Mouse (Mus musculus): ENCODE results near the gene Wasf1. TPM values are rescaled to one million over a fixed set of nuclear protein-coding genes. Genes with fewer than 3 reads are reported as not detected.

Gene Wasf1
- polyA plus RNA-seq (2012; rRNA removed), result 0.68 and 0.91 TPM in 2 replicates

- under 1% methylated on average over 44 of the region's 44 CpGs for WGBS
- peak; percentile 89 for DNase-seq (ENCODE audit: low read depth, low spot score)
Measured at GRCm38 (mm10) chr10:40882831-40883643, at the start of gene Wasf1, which contains the start of gene Cdc40. Gene Wasf1 (plus strand): TSS chr10:40883475. Gene Cdc40 (minus strand): TSS chr10:40883311.

GRCm38 (mm10) chr10:40840086-40840485, 43.2 kb upstream of the Wasf1 start:
- no peak for DNase-seq (ENCODE audit: low read depth, low spot score)
- 79% methylated on average over 5 of the region's 5 CpGs for WGBS

- WGBS, result 90% methylated on average over 5 of the region's 5 CpGs
- no peak for DNase-seq (ENCODE audit: low read depth, low spot score)
Measured at GRCm38 (mm10) chr10:40843841-40844240, 39.4 kb upstream of the Wasf1 start.

GRCm38 (mm10) chr10:40844546-40844945, 38.7 kb upstream of the Wasf1 start:
- 87% methylated on average over 10 of the region's 10 CpGs for WGBS

GRCm38 (mm10) chr10:40845626-40846025, 37.6 kb upstream of the Wasf1 start:
- DNase-seq (ENCODE audit: low read depth, low spot score), result no peak
- WGBS, result 83% methylated on average over 6 of the region's 6 CpGs

More at GRCm38 (mm10) chr10:40844546-40844945, 38.7 kb upstream of the Wasf1 start:
- DNase-seq (ENCODE audit: low read depth, low spot score), result no peak

GRCm38 (mm10) chr10:40847176-40847874, 36.0 kb upstream of the Wasf1 start:
- DNase-seq (ENCODE audit: low read depth, low spot score), result no peak
- 88% methylated on average over 10 of the region's 10 CpGs for WGBS

- 70% methylated on average over 2 of the region's 2 CpGs for WGBS
- DNase-seq (ENCODE audit: low read depth, low spot score), result no peak
Measured at GRCm38 (mm10) chr10:40850644-40851043, 32.6 kb upstream of the Wasf1 start.

- no peak for DNase-seq (ENCODE audit: low read depth, low spot score)
Measured at GRCm38 (mm10) chr10:40851138-40851537, 32.1 kb upstream of the Wasf1 start.

- 65% methylated on average over 2 of the region's 2 CpGs for WGBS
- DNase-seq (ENCODE audit: low read depth, low spot score), result no peak
Measured at GRCm38 (mm10) chr10:40855616-40856015, 27.7 kb upstream of the Wasf1 start.

GRCm38 (mm10) chr10:40856703-40857102, 26.6 kb upstream of the Wasf1 start:
- WGBS, result 93% methylated on average over 7 of the region's 7 CpGs
- DNase-seq (ENCODE audit: low read depth, low spot score), result no peak

- no peak for DNase-seq (ENCODE audit: low read depth, low spot score)
- WGBS, result 71% methylated on average over 8 of the region's 8 CpGs
Measured at GRCm38 (mm10) chr10:40857599-40857998, 25.7 kb upstream of the Wasf1 start.

- WGBS, result 88% methylated on average over 2 of the region's 2 CpGs
- DNase-seq (ENCODE audit: low read depth, low spot score), result no peak
Measured at GRCm38 (mm10) chr10:40868081-40868480, 15.2 kb upstream of the Wasf1 start.

GRCm38 (mm10) chr10:40871301-40871700, 12.0 kb upstream of the Wasf1 start:
- no peak for DNase-seq (ENCODE audit: low read depth, low spot score)
- WGBS, result 40% methylated on average over 2 of the region's 2 CpGs

GRCm38 (mm10) chr10:40872052-40872451, 11.2 kb upstream of the Wasf1 start:
- WGBS, result 37% methylated on average over 2 of the region's 2 CpGs
- DNase-seq (ENCODE audit: low read depth, low spot score), result no peak

- WGBS, result 83% methylated on average over 3 of the region's 3 CpGs
- no peak for DNase-seq (ENCODE audit: low read depth, low spot score)
Measured at GRCm38 (mm10) chr10:40878246-40878645, 5.0 kb upstream of the Wasf1 start.

- no peak for DNase-seq (ENCODE audit: low read depth, low spot score)
- WGBS, result 88% methylated on average over 9 of the region's 9 CpGs
Measured at GRCm38 (mm10) chr10:40879969-40880368, 3.3 kb upstream of the Wasf1 start.

- no peak for DNase-seq (ENCODE audit: low read depth, low spot score)
- 67% methylated on average over 3 of the region's 3 CpGs for WGBS
Measured at GRCm38 (mm10) chr10:40881236-40881635, 2.0 kb upstream of the Wasf1 start.

GRCm38 (mm10) chr10:40882333-40882732, 942 bp upstream of the Wasf1 start:
- no peak for DNase-seq (ENCODE audit: low read depth, low spot score)
- WGBS, result 7% methylated on average over 9 of the region's 9 CpGs

- WGBS, result 1% methylated on average over 87 of the region's 87 CpGs
- DNase-seq (ENCODE audit: low read depth, low spot score), result no peak
Measured at GRCm38 (mm10) chr10:40883644-40884278, 486 bp downstream of the Wasf1 start.

GRCm38 (mm10) chr10:40884279-40884806, 1.1 kb downstream of the Wasf1 start:
- WGBS, result under 1% methylated on average over 40 of the region's 40 CpGs
- no peak for DNase-seq (ENCODE audit: low read depth, low spot score)

Measured in large intestine, adult 2 months (tissue).